Mouse (Mus musculus) left cerebral cortex, adult 18-20 months (tissue): ENCODE data around the gene Cep170. TPM values are rescaled to one million over a fixed set of nuclear protein-coding genes. Genes with fewer than 3 reads are reported as not detected.

ENCODE experiments used
- DNase-seq, 2 experiments: peaks; one replicate each; pipeline ENCODE4 v3.0.0; 2021 to 2022; ENCODE audit warnings: low spot score in 2 of 2, mixed read lengths in 1 of 2
- microRNA-seq, 2 experiments: library from miRNA; unstranded; fragments of <30 nt; microRNA quantifications; one replicate each; pipeline ENCODE4 v1.2.0; 2021
- total RNA-seq, 2 experiments: library from RNA; stranded (reverse); gene quantifications; 2 replicates each; pipeline ENCODE4 v1.2.3; 2021

Gene Cep170
- total RNA-seq, 2 experiments from 2014 or later, result 95.2 to 95.5 TPM

- no peak for DNase-seq
Observed at GRCm38 (mm10) chr1:176753861-176754718, 59.8 kb downstream of the Cep170 start.

- no peak for DNase-seq
Observed at GRCm38 (mm10) chr1:176749708-176750107, 64.2 kb downstream of the Cep170 start.

- DNase-seq, result no peak
Observed at GRCm38 (mm10) chr1:176732834-176733233, 81.0 kb downstream of the Cep170 start.

- no peak for DNase-seq
Observed at GRCm38 (mm10) chr1:176730528-176730927, 83.3 kb downstream of the Cep170 start.

- DNase-seq, result no peak
Observed at GRCm38 (mm10) chr1:176727372-176727771, 86.5 kb downstream of the Cep170 start.

- DNase-seq, result no peak
Observed at GRCm38 (mm10) chr1:176724771-176725170, 89.1 kb downstream of the Cep170 start.

- DNase-seq, result no peak
Observed at GRCm38 (mm10) chr1:176723858-176724713, 89.8 kb downstream of the Cep170 start.

GRCm38 (mm10) chr1:176712436-176712835, 101.4 kb downstream of the Cep170 start:
- DNase-seq, result peak in 1 of 2 experiments; percentile 21

- DNase-seq, result no peak
Observed at GRCm38 (mm10) chr1:176700226-176700625, 113.6 kb downstream of the Cep170 start.

- DNase-seq, result peak; percentile 60 to 65
Observed at GRCm38 (mm10) chr1:176699793-176700192, 114.1 kb downstream of the Cep170 start.

GRCm38 (mm10) chr1:176698647-176699046, 115.2 kb downstream of the Cep170 start:
- no peak for DNase-seq

GRCm38 (mm10) chr1:176697091-176697490, 116.8 kb downstream of the Cep170 start:
- DNase-seq, result no peak

- no peak for DNase-seq
Observed at GRCm38 (mm10) chr1:176691101-176691500, 122.8 kb downstream of the Cep170 start.

GRCm38 (mm10) chr1:176688251-176688880, 125.5 kb downstream of the Cep170 start:
- DNase-seq, result no peak

Small RNA genes lying within 50 kb of the gene (microRNA-seq; reads per million reads assigned to microRNA genes)
- 120 to 161 reads per million in 2 experiments for gene Mir350

Other genes starting within 250 kb of the Cep170 start
- gene Sdccag8, start 593 bp upstream of the Cep170 start, total RNA-seq, result 10 to 100 TPM; 16.4 to 17.4 TPM